Mouse (Mus musculus) thymus, adult 18-20 months (tissue): ENCODE results near the gene Olfr794.

Source experiments
- DNase-seq, 2 experiments: peaks; one replicate each; pipeline ENCODE4 v3.0.0; 2022; ENCODE audit warnings: mixed read lengths in 2 of 2

Gene Olfr794

GRCm38 (mm10) chr10:129567355-129567754, at the start of gene Olfr794:
Gene Olfr794 (plus strand): TSS chr10:129567655.
- no peak for DNase-seq

- DNase-seq, result no peak
Observed at GRCm38 (mm10) chr10:129521492-129521891, 46.0 kb upstream of the Olfr794 start, which contains the start of gene Olfr791. Gene Olfr791 (plus strand): TSS chr10:129521792.

- no peak for DNase-seq
Observed at GRCm38 (mm10) chr10:129538862-129539261, 28.6 kb upstream of the Olfr794 start, which contains the start of gene Olfr792. Gene Olfr792 (plus strand): TSS chr10:129539162.

GRCm38 (mm10) chr10:129549354-129549753, 18.1 kb upstream of the Olfr794 start:
- DNase-seq, result no peak

GRCm38 (mm10) chr10:129577066-129577465, 9.6 kb downstream of the Olfr794 start:
- DNase-seq, result no peak

GRCm38 (mm10) chr10:129612470-129612869, 45.0 kb downstream of the Olfr794 start, which contains the start of gene Olfr796:
Gene Olfr796 (minus strand): TSS chr10:129612570.
- no peak for DNase-seq

GRCm38 (mm10) chr10:129621724-129622123, 54.3 kb downstream of the Olfr794 start:
- no peak for DNase-seq
